Mouse (Mus musculus) kidney, postnatal 25 days (tissue): ENCODE measurements at regions not wholly inside any gene's neighbourhood (a gene's known extent, or its start where the extent isn't known, plus 50 kb on each side); places are given as distances from the start of the nearest gene placed in this dataset.

Experiments used
- DNase-seq, 2 experiments: peaks; one replicate each; pipeline ENCODE4 v3.0.0; 2021; ENCODE audit warnings: mixed read lengths in 2 of 2

DNA sequence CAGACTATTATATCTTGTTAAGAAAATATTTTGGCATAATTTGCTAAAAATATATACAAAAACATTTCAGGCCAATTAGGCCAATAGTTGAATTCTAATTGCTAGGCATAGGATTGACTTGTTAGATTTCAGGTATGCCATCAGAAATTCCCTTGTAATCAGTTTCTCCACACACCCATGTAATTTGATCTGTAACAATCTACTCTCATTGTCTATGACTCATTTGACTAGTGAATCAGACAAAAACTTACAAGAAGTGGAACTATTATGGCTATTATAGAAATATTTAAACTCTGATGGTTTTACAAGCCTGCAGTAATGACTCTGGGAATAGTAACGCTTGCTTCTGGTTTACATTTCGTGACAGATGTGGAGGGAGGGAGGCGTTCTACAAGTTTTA lies 338.9 kb upstream of the Ptbp2 start:
- DNase-seq: no peak

GRCm38 (mm10) chr3:120083171-120083932 lies 299.1 kb upstream of the Ptbp2 start:
- no peak for DNase-seq

- no peak for DNase-seq
These were observed 289.3 kb upstream of the Ptbp2 start for GRCm38 (mm10) chr3:120073528-120073927.

DNA sequence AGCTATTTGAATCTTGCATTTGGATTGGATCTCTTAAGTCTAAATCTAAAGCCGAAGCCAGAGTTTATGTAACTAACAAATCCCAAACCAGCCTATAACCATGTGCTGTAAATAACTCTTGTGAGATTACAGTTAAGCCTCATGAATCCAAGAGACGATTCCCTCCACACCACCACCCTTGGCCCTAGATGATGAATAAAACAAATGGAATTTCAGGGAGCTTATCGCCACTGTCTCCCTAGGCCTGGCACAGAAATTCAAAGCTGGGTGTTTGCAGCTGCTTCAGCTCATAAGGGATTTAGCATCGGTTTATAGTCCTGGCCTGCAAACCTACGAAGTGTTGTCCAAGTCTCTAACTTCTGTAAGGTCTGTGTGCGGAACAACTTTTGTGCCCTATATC lies 281.4 kb upstream of the Ptbp2 start:
- no peak for DNase-seq

- no peak for DNase-seq
These were observed 280.7 kb upstream of the Ptbp2 start for GRCm38 (mm10) chr3:120064854-120065480.

- no peak for DNase-seq
These were observed 278.0 kb upstream of the Ptbp2 start for GRCm38 (mm10) chr3:120062264-120062663.

DNA sequence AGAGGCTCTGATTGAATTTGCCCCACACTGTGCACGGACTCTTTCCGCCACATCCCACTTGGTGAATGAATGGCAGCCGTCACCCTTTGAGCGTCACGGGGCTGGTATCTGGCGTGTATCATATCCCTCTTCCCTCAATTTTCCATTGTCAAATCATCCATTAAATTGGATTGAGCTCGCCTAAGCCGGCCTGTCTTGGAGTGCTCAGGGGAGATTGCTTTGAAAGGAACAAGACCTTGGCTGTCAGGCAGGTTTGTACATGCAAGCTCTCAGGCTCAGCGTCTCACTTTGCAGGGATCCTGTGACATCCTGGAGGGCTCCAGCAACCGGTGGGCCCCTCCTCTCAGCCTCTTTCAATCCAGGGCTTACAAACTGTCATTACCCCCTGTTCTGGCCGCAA lies 275.7 kb upstream of the Ptbp2 start:
- DNase-seq: no peak

DNA sequence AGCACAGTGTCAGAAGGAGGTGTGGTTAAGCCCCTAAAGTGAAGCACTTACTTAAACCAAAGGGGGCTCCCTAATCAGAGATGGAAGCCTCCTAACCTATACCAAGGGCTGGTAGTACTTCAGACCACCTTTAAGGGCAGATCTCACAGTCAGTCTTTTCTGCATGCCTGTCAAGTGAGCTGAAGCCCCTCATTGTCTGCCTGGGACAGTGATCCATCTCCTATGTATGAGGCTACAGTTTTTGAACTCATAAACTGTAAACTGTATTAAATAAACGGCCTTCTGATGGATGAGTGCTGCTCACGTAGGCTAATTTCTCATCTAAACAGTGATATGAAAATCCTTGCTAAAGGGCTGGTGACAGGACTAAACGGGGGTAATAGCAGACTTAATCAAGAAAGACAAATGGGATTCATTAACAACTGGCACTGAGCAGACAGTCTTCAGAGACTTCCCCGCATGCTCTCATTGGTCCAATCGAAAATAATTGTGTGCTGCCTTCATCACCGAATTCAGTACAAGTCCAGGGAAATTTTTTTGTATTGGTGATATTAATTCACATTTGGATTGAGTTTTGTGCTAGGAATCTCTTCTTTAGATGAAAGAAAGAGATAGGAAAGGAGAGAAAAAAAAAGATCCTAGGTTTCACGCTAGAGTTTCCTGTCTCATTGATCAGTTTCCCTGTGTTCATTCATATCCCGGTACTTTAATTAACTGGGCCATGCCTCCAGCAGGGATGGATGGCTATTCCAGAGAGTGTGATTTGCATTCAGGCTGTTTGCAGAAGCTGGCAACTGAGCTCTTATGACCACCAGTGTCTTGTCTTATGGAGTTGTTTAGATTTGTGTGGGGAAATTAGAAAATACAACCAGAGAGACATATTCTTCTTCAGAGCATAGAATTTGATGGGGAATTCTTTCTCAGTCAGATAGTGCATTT lies 271.2 kb upstream of the Ptbp2 start:
- DNase-seq: no peak

GRCm38 (mm10) chr3:120047238-120047637 lies 263.0 kb upstream of the Ptbp2 start:
- no peak for DNase-seq

DNA sequence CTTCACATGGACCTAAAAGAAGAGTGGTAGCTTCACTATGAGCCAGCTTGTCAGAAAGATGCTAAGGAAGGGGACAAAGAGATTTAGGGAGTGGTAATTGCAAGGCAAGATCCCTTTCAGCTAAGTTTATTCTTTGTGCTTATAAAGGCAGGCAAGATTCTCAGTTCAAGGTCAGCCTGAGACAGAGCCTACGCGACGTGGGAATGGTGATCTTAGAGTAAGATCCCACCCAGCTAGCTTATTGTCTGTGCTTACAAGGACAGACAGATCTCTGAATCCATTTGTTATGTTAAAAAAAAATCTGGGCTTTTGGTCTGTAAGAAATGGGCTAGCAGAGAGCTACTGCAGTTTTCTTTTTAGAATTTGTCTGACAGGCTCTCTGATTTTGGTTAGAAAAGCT lies 253.3 kb upstream of the Ptbp2 start:
- no peak for DNase-seq

GRCm38 (mm10) chr3:120019826-120020683 lies 235.8 kb upstream of the Ptbp2 start:
- no peak for DNase-seq

GRCm38 (mm10) chr3:120015376-120015775 lies 231.1 kb upstream of the Ptbp2 start:
- no peak for DNase-seq

DNA sequence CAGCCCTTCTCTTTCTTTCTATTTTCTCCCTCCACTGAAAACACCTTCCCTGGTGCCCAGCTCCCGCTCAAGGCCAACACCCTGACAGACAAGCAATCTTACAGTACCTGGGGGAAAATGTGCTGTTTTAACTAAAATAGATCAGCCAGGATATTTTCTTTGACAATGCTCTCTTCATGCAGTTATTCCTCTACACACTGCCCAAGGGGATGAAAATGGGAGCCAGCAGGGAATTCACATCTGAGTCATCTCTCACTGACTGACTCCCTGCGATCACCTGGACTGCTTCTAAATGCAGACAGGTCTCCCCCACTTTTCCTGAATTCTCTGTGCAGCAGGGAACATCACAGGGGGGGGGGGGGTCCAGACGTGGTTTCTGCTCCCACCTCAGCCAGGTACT lies 227.6 kb upstream of the Ptbp2 start:
- no peak for DNase-seq

- no peak for DNase-seq
These were observed 223.8 kb upstream of the Ptbp2 start for GRCm38 (mm10) chr3:120008110-120008509.

DNA sequence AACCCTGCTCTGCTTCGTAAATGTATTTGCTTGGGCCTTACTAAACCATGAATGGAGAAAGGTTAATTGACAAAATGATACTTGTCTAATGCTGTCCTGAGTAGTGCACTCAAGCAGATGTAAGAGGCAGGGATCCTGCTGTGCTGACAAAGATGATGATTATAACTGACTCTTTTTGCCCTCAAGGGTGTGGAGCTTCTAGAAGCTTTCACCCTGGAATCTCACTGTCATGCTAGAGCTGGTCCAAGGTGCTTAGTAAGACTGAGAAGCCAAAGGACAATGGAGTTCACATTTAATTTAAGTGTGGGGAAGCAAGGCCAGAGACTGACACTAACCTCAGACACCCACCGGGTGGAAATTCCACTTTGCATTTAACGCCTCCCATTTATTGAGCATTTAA lies 220.3 kb upstream of the Ptbp2 start:
- DNase-seq: no peak

GRCm38 (mm10) chr3:120000281-120000680 lies 216.0 kb upstream of the Ptbp2 start:
- DNase-seq: no peak

- no peak for DNase-seq
These were observed 212.2 kb upstream of the Ptbp2 start for GRCm38 (mm10) chr3:119996258-119996988.

GRCm38 (mm10) chr3:119995781-119996180 lies 211.5 kb upstream of the Ptbp2 start:
- peak in 1 of 2 experiments; percentile 3 for DNase-seq

DNA sequence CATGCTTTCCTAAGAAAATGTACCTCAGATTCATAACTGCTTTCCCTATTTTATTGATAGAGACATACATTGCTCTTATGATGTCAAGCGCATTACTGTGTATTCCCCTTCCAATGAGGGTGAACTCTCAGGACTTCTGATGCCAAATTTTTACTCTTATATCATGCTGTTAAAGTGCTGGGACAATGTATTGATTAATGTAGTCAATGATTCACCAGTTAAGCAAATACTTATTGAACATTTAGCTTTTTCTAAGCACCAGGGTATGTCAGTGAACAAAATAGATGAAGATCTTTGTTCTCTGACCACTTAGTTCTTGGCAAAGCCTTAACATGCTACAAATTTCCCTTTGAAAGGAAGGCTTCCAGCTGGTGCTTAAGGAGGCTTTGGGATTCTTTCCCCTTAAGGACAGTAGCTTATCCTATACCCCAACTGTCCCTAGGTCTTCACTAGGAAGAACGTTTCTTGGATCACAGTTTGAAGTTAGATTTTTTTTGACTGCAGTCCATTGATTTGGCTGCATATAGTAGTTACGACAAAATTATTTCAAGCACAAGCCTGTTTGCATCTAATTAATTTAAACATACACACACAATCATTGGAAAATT lies 203.1 kb upstream of the Ptbp2 start:
- no peak for DNase-seq

DNA sequence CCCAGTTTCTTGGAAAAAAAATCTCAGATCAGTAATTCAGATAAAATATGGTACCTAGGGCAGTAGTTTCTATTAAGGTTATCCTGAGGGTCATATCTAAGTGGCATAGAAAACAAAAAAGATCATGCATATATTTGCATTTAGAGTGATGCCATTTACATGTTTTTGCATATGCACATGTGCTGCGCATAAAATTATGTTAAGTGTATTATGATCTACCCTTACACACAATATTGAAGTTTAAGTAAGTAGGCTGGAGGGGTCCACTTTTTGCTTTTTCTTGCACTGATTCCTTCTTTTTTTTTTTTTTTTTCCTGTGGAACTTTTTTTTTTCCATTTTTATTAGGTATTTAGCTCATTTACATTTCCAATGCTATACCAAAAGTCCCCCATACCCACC lies 193.1 kb upstream of the Ptbp2 start:
- DNase-seq: no peak

DNA sequence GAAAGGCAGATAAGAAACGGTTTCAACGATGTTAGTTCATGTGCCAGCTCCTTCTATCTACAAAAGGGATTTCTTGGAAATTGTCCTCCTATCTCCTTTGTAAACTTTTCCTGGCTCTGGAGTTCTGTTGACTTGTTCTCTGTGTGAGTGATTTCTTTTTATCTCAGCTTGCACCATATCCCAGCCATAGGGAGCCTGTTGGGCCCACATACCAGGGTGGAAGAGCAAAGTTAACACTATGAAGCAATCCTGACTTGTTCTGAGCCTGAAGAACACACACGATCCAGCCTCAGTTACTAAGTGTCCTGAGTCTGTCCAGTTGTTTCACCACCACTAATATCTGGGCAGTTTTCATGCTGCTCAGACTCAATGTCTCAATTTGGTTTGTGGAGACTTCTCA lies 192.1 kb upstream of the Ptbp2 start:
- DNase-seq: no peak
